Mouse (Mus musculus) liver, embryonic 11.5 days (tissue): ENCODE measurements around the gene Ccl2. TPM values are rescaled to one million over a fixed set of nuclear protein-coding genes. Genes with fewer than 3 reads are reported as not detected.

Source experiments
- ATAC-seq: fragments of 200-750 bp; cut with Nextera tagmentation; replicated peaks from 2 replicates; pipeline ENCODE4 v1.8.0; 2017; ENCODE audit warnings: moderate number of reproducible peaks, mild to moderate bottlenecking, moderate TSS enrichment, moderate library complexity; ENCODE audit not compliant: low FRiP score
- DNase-seq: peaks from one replicate; pipeline ENCODE4 v3.0.0-alpha.2; 2017; ENCODE audit warnings: low spot score
- H3K27ac ChIP-seq: fragments of 300-500 bp; sonication (generic); 2 replicates; pipeline ENCODE4 v1.5.1; 2014; ENCODE audit warnings: mild to moderate bottlenecking, low read depth, low read length, control low read depth
- H3K27me3 ChIP-seq: fragments of 300-500 bp; sonication (generic); replicated peaks from 2 replicates; pipeline ENCODE4 v1.6.1; 2014; ENCODE audit warnings: low read length, mixed read lengths; ENCODE audit not compliant: control insufficient read depth, insufficient read depth
- H3K36me3 ChIP-seq: fragments of 300-500 bp; sonication (generic); 2 replicates; pipeline ENCODE4 v1.6.1; 2014; ENCODE audit warnings: mild to moderate bottlenecking, low read length, moderate library complexity, mixed read lengths; ENCODE audit not compliant: control insufficient read depth, insufficient read depth
- H3K4me1 ChIP-seq: fragments of 300-500 bp; sonication (generic); replicated peaks from 2 replicates; pipeline ENCODE4 v1.6.1; 2014; ENCODE audit warnings: low read length, mixed read lengths; ENCODE audit not compliant: control insufficient read depth, insufficient read depth
- H3K4me2 ChIP-seq: fragments of 300-500 bp; sonication (generic); 2 replicates; pipeline ENCODE4 v1.6.1; 2014; ENCODE audit warnings: mild to moderate bottlenecking, control low read depth, moderate library complexity
- H3K4me3 ChIP-seq: fragments of 300-500 bp; sonication (generic); 2 replicates; pipeline ENCODE4 v1.5.1; 2014; ENCODE audit warnings: low read depth, low read length, control low read depth
- H3K9ac ChIP-seq: fragments of 300-500 bp; sonication (generic); 2 replicates; pipeline ENCODE4 v1.6.1; 2014; ENCODE audit warnings: low read depth, low read length, control low read depth
- H3K9me3 ChIP-seq: fragments of 300-500 bp; sonication (generic); 2 replicates; pipeline ENCODE4 v1.6.1; 2016; ENCODE audit warnings: low read length, inconsistent platforms, mixed read lengths; ENCODE audit not compliant: control insufficient read depth
- WGBS: fragments of 180-500 bp; shearing (Covaris S2); extraction: QIAGEN DNeasy Blood & Tissue Kit; methylation state at CpG from one replicate; pipeline ENCODE4 v1.1.7; 2014; 5-methylcytosine and 5-hydroxymethylcytosine counted together
- polyA plus RNA-seq: library from polyadenylated mRNA; unstranded; fragments of >200 nt; fragmentation: Nextera tagmentation; extraction: Ambion mirVana; gene quantifications from 2 replicates; pipeline ENCODE4 v1.2.1, GENCODE M21; 2014

The Ccl2 gene
- polyA plus RNA-seq, 1 experiment from 2014 or later = 1.4 TPM

GRCm38 (mm10) chr11:82030171-82030570, 5.2 kb upstream of the Ccl2 start:
- ATAC-seq = no peak

GRCm38 (mm10) chr11:82032136-82032535, 3.2 kb upstream of the Ccl2 start:
- H3K9ac ChIP-seq = no peak overlapping the region
- H3K27me3 ChIP-seq = no peaks in the 10 kb centered on the region
- H3K4me1 ChIP-seq = no peaks in the 10 kb centered on the region
- ATAC-seq = no peak
- no peaks in the 10 kb centered on the region for H3K36me3 ChIP-seq
- H3K9me3 ChIP-seq = no peaks in the 10 kb centered on the region
- H3K27ac ChIP-seq = no peak overlapping the region
- H3K4me2 ChIP-seq = no peak overlapping the region
- DNase-seq = no peak
- no peak overlapping the region for H3K4me3 ChIP-seq

More at GRCm38 (mm10) chr11:82030171-82030570, 5.2 kb upstream of the Ccl2 start:
- DNase-seq = no peak
- Histone ChIP-seq H3K27me3 (no peaks in the 10 kb centered on the region), H3K9ac (no peak overlapping the region), H3K4me2 (no peak overlapping the region), H3K36me3 (no peaks in the 10 kb centered on the region), H3K4me1 (no peaks in the 10 kb centered on the region), H3K9me3 (no peaks in the 10 kb centered on the region), H3K27ac (no peak overlapping the region), H3K4me3 (no peak overlapping the region)
- 70% methylated on average over 2 of the region's 2 CpGs for WGBS

GRCm38 (mm10) chr11:82032678-82033344, 2.6 kb upstream of the Ccl2 start:
- Histone ChIP-seq H3K27ac (no peak overlapping the region), H3K4me2 (no peak overlapping the region), H3K4me1 (no peaks in the 10 kb centered on the region), H3K9me3 (no peaks in the 10 kb centered on the region), H3K27me3 (no peaks in the 10 kb centered on the region), H3K4me3 (no peak overlapping the region), H3K9ac (no peak overlapping the region), H3K36me3 (no peaks in the 10 kb centered on the region)
- 50% methylated on average over 8 of the region's 8 CpGs for WGBS
- ATAC-seq = no peak
- DNase-seq = no peak

GRCm38 (mm10) chr11:82034446-82034845, 925 bp upstream of the Ccl2 start:
- Histone ChIP-seq H3K27ac (no peak overlapping the region), H3K9ac (no peak overlapping the region), H3K4me2 (no peak overlapping the region), H3K27me3 (no peaks in the 10 kb centered on the region), H3K36me3 (no peaks in the 10 kb centered on the region), H3K9me3 (no peaks in the 10 kb centered on the region), H3K4me3 (no peak overlapping the region), H3K4me1 (no peaks in the 10 kb centered on the region)
- DNase-seq (no peak), ATAC-seq (no peak)
- 76% methylated on average over 7 of the region's 7 CpGs for WGBS

- no peak for DNase-seq
- ATAC-seq = no peak
- Histone ChIP-seq H3K4me3 (no peak overlapping the region), H3K27ac (no peak overlapping the region), H3K27me3 (no peaks in the 10 kb centered on the region), H3K36me3 (no peaks in the 10 kb centered on the region), H3K4me2 (no peak overlapping the region), H3K4me1 (no peaks in the 10 kb centered on the region), H3K9ac (no peak overlapping the region), H3K9me3 (no peaks in the 10 kb centered on the region)
- WGBS = 80% methylated on average over 2 of the region's 2 CpGs
These were observed 486 bp downstream of the Ccl2 start for GRCm38 (mm10) chr11:82035857-82036256.

- no peak within 1 kb of the TSS for H3K27ac ChIP-seq
- no peak within 1 kb of the TSS for H3K9ac ChIP-seq
- WGBS = 43% methylated on average over 2 of the region's 2 CpGs
- ATAC-seq (no peak), DNase-seq (no peak)
- H3K27me3 ChIP-seq = no peaks in the 10 kb centered on the region
- H3K4me1 ChIP-seq = no peaks in the 10 kb centered on the region
- H3K4me3 ChIP-seq = no peak within 1 kb of the TSS
- H3K9me3 ChIP-seq = no peaks in the 10 kb centered on the region
- H3K4me2 ChIP-seq = no peak within 1 kb of the TSS
- no peaks in the 10 kb centered on the region for H3K36me3 ChIP-seq
These were observed 3.2 kb downstream of the Ccl2 start, which contains the start of gene Gm17268 for GRCm38 (mm10) chr11:82038535-82038934. Gene Gm17268, minus strand, starts transcription at chr11:82038562.

GRCm38 (mm10) chr11:82039132-82039660, 3.8 kb downstream of the Ccl2 start:
- Histone ChIP-seq H3K4me3 (no peak overlapping the region), H3K4me1 (no peaks in the 10 kb centered on the region), H3K4me2 (no peak overlapping the region), H3K27me3 (no peaks in the 10 kb centered on the region), H3K9me3 (no peaks in the 10 kb centered on the region), H3K9ac (no peak overlapping the region), H3K27ac (no peak overlapping the region), H3K36me3 (no peaks in the 10 kb centered on the region)
- no peak for DNase-seq
- WGBS = 64% methylated on average over 3 of the region's 3 CpGs
- no peak for ATAC-seq

GRCm38 (mm10) chr11:82041671-82042080, 6.3 kb downstream of the Ccl2 start:
- Histone ChIP-seq H3K4me3 (no peak overlapping the region), H3K4me2 (no peak overlapping the region), H3K27ac (no peak overlapping the region), H3K9ac (no peak overlapping the region), H3K4me1 (no peaks in the 10 kb centered on the region), H3K36me3 (no peaks in the 10 kb centered on the region), H3K27me3 (no peaks in the 10 kb centered on the region), H3K9me3 (no peaks in the 10 kb centered on the region)
- no peak for ATAC-seq
- 79% methylated on average over 4 of the region's 4 CpGs for WGBS
- DNase-seq = no peak

GRCm38 (mm10) chr11:82045471-82045870, 10.1 kb downstream of the Ccl2 start, which contains the start of gene Ccl7:
Gene Ccl7, plus strand, starts transcription at chr11:82045712.
- H3K9me3 ChIP-seq = no peaks in the 10 kb centered on the region
- H3K36me3 ChIP-seq = no peaks in the 10 kb centered on the region
- no peak within 1 kb of the TSS for H3K27ac ChIP-seq
- H3K4me3 ChIP-seq = no peak within 1 kb of the TSS
- no peaks in the 10 kb centered on the region for H3K27me3 ChIP-seq
- no peak within 1 kb of the TSS for H3K9ac ChIP-seq
- no peak for DNase-seq
- H3K4me2 ChIP-seq = no peak within 1 kb of the TSS
- 80% methylated on average over 3 of the region's 3 CpGs for WGBS
- no peak for ATAC-seq
- H3K4me1 ChIP-seq = no peaks in the 10 kb centered on the region
